Mouse (Mus musculus) lung, postnatal 0 days (tissue): ENCODE results near the gene Nav3.
"Not testable (repeated sequence)": the region's sequence is repeated elsewhere in the genome, so short reads cannot be mapped to it uniquely, and the experiment has no call there.

ENCODE experiments used
- CTCF ChIP-seq: IDR thresholded peaks from 2 replicates; pipeline ENCODE4 v1.5.1; 2016; ENCODE audit warnings: antibody characterized with exemption, mild to moderate bottlenecking
- EP300 ChIP-seq: IDR thresholded peaks from 2 replicates; pipeline ENCODE4 v1.6.1; 2016; ENCODE audit warnings: antibody characterized with exemption, mild to moderate bottlenecking, control low read depth

DNA sequence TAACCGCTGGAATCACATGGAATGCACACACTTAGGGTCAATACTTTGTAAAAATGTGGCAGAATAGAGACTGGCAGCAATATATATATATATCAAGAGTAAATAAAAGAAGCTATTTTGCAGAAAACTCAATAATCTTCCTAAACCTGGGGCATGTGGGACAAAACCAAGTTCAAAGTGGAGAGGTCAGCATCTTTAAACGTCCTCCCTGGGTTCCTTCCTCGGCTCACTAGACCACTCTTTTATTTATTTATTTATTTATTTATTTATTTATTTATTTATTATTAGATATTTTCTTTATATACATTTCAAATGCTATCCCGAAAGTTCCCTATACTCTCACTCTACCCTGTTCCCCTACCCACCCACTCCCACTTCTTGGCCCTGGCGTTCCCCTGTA is 454.7 kb downstream of the Nav3 start:
- not testable (repeated sequence) for TF ChIP-seq CTCF, EP300
